Mouse (Mus musculus) spleen, adult 2 months (tissue): Measurements from ENCODE around the gene Osbp2.

Experiments
- CTCF ChIP-seq: fragments of 200-500 bp; IDR thresholded peaks from 2 replicates; pipeline ENCODE4 v1.5.1; 2011; ENCODE audit warnings: mild to moderate bottlenecking, inconsistent platforms; ENCODE audit not compliant: insufficient read depth, insufficient read length, insufficient replicate concordance; ENCODE audit errors: extremely low read depth
- POLR2A ChIP-seq: fragments of 200-500 bp; IDR thresholded peaks from 2 replicates; pipeline ENCODE4 v1.6.1; 2011; ENCODE audit warnings: low read depth, low read length, inconsistent platforms

- TF ChIP-seq POLR2A (no peak), CTCF (no peak)
Measured at GRCm38 (mm10) chr11:3849469-3850314, 14.0 kb downstream of the Osbp2 start.
